8 mouse cellular contexts compared by ENCODE assay signal in genomic region chrX:103623411-103623845, GRCm38 (mm10). TPM values are rescaled to one million over a fixed set of nuclear protein-coding genes. Genes with fewer than 3 reads are reported as not detected.
DNase-seq lines count a peak whose midpoint lies in the region; ATAC-seq lines count a peak whose summit lies in the region.

No protein-coding gene starts in this region.

- peak; percentile 51; the same call in 1 of the 2 replicates for ATAC-seq in forebrain, embryonic 11.5 days (replicated peaks; ENCODE audit: low FRiP score)
- no peak for ATAC-seq in hindbrain, embryonic 11.5 days (ENCODE audit: low FRiP score)
- peak; percentile 15; the same call in 1 of the 2 replicates for ATAC-seq in megakaryocyte progenitor cell, adult 5-6 weeks (replicated peaks; ENCODE audit: poor library complexity)

- no peaks in the 10 kb centered on the region for H3K9me3 ChIP-seq in forebrain, embryonic 11.5 days (ENCODE audit: control insufficient read depth, low read length)
- H3K9me3 ChIP-seq in hindbrain, embryonic 11.5 days (ENCODE audit: control insufficient read depth, low read length) = no peaks in the 10 kb centered on the region

- H3K36me3 ChIP-seq in forebrain, embryonic 11.5 days (ENCODE audit: control insufficient read depth, insufficient read depth, low read length) = no peaks in the 10 kb centered on the region
- H3K36me3 ChIP-seq in hindbrain, embryonic 11.5 days (ENCODE audit: control insufficient read depth, insufficient read depth, low read length) = no peaks in the 10 kb centered on the region

- H3K9ac ChIP-seq in forebrain, embryonic 11.5 days (ENCODE audit: low read length) = peak overlapping the region; percentile 72
- H3K9ac ChIP-seq in hindbrain, embryonic 11.5 days (ENCODE audit: low read depth, low read length) = peak overlapping the region; percentile 57; the same call in 1 of the 2 replicates

- H3K27me3 ChIP-seq in forebrain, embryonic 11.5 days (ENCODE audit: control insufficient read depth, insufficient read depth, low read length) = peaks cover 2% of the 10 kb centered on the region; the same call in 1 of the 2 replicates
- H3K27me3 ChIP-seq in hindbrain, embryonic 11.5 days (ENCODE audit: control insufficient read depth, insufficient read depth, low read length) = no peaks in the 10 kb centered on the region; the same call in 1 of the 2 replicates

- no peak overlapping the region for H3K27ac ChIP-seq in forebrain, embryonic 11.5 days (ENCODE audit: low read depth, low read length)
- no peak overlapping the region for H3K27ac ChIP-seq in hindbrain, embryonic 11.5 days (ENCODE audit: low read depth, low read length)

- under 1% methylated on average over 28 of the region's 28 CpGs for WGBS in forebrain, embryonic 11.5 days
- 0% methylated on average over 27 of the region's 28 CpGs for WGBS in hindbrain, embryonic 11.5 days

- H3K4me1 ChIP-seq in forebrain, embryonic 11.5 days (replicated peaks; ENCODE audit: control insufficient read depth, insufficient read depth, low read length) = no peaks in the 10 kb centered on the region
- H3K4me1 ChIP-seq in hindbrain, embryonic 11.5 days (replicated peaks; ENCODE audit: control insufficient read depth, insufficient read depth, low read length) = no peaks in the 10 kb centered on the region; the same call in 1 of the 2 replicates

- H3K4me2 ChIP-seq in forebrain, embryonic 11.5 days (ENCODE audit: low read depth, low read length, severe bottlenecking) = peak overlapping the region; percentile 55
- peak overlapping the region; percentile 38 for H3K4me2 ChIP-seq in hindbrain, embryonic 11.5 days (replicated peaks; ENCODE audit: low read depth, low read length)

- intact Hi-C loops in left cerebral cortex, postnatal 25 days (cut with DNase I) = loop anchor here (2.0 to 10.0 kb wide), 3 partner anchors 131 to 221 kb away; no protein-coding TSS in a partner anchor

- peak; percentile 41 for DNase-seq in MN1 (ENCODE audit: low spot score)
- peak; percentile 25 for DNase-seq in c-Kit-positive CD71-positive TER-119-positive erythroid progenitor cells, embryonic 14.5 days (ENCODE audit: low spot score)
- DNase-seq in forebrain, embryonic 11.5 days (ENCODE audit: low spot score) = peak; percentile 68
- peak; percentile 55 for DNase-seq in hindbrain, embryonic 11.5 days (ENCODE audit: low spot score)
- DNase-seq in left cerebral cortex, postnatal 25 days (ENCODE audit: low spot score in 2 of 2) = peak; percentile 30 to 59
- peak; percentile 46 for DNase-seq in right cerebral cortex, postnatal 14 days
- DNase-seq in gastrocnemius, postnatal 10 days = no peak

- peak overlapping the region; percentile 42 for H3K4me3 ChIP-seq in forebrain, embryonic 11.5 days (ENCODE audit: low read depth, low read length)
- H3K4me3 ChIP-seq in hindbrain, embryonic 11.5 days (ENCODE audit: low read depth, low read length) = peak overlapping the region; percentile 46

RNA-seq across cellular contexts. Expression of gene Zcchc13, which starts 7.0 kb away (rescaled TPM):
- not detected in 2 replicates for polyA plus RNA-seq in forebrain, embryonic 11.5 days (2014; fragmentation: Nextera tagmentation; extraction: Ambion mirVana)
- not detected in 2 replicates for polyA plus RNA-seq in hindbrain, embryonic 11.5 days (2014; fragmentation: Nextera tagmentation; extraction: Ambion mirVana)
- not detected for total RNA-seq in left cerebral cortex, postnatal 25 days (2021)
- total RNA-seq in megakaryocyte progenitor cell, adult 5-6 weeks (2015) = not detected in 2 replicates
- total RNA-seq in megakaryocyte progenitor cell, adult 5-6 weeks (2017) = not detected in 2 replicates
- total RNA-seq in gastrocnemius, postnatal 10 days (2021) = not detected
